Mouse (Mus musculus) naive thymus-derived CD4-positive, alpha-beta T cell, adult 2 months (primary cell): ENCODE measurements around the gene Dip2b.

Experiments used
- DNase-seq: peaks from one replicate; pipeline ENCODE4 v3.0.0-alpha.2; 2011; ENCODE audit warnings: low read depth

Dip2b gene

DNA sequence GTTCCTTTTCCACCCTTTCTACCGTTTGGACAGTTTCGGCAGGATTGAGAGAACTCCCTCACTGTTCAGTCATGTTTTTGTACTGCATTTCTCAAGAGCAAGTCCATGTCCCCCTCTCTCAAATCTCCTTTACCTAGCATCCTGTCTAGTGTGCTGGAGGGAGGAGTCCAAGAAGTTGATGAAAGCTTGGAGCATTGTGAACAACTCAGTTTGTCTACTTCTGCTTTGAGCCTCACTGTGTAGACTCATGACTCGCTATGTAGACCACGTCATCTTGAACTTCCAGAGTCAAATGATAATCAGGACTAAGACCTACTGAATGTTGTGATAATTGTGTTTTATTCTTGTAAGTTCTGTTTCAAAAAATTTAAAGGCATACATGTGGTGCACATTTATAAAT lies 46.4 kb downstream of the Dip2b start:
- DNase-seq, result no peak

DNA sequence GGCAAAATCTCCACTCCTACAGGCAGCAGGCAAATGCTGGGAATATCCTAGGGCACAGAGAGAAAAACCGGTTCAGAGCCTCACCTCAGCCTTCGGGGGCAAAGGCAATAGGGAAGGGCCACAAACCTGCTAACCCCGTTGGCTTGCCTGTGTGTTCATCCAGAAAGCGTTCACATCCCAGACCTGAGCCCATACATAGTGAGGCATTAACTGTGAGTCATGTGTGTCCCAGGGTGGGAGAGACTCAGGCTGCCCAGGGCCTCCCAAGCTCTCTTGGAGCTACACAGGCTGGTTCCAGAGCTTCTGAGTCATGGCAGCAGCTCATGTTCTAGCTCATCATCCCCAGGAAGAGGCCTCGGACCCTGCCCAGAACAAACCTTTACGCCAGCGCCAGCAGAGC lies 49.6 kb downstream of the Dip2b start:
- no peak for DNase-seq

DNA sequence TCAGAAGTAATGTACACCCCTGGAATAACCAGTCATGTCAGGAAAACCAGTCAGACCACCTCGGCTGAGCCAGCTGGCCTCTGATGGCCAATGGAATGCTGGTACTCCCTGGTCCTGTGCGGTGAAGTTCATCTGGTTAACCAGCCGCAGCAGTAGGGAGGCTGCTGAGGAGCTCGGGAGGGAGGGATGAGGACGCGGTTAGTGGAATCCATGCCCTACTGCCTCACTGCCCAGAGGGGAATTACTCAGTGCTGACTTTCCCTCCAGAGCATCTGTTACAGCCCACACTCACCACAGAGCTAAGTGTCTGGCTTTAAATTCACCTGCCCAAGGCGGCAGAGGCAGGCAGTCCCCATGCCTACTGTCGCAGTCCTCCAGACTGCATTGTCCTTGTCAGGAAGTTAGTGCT lies 51.2 kb downstream of the Dip2b start:
- DNase-seq, result peak; percentile 56

DNA sequence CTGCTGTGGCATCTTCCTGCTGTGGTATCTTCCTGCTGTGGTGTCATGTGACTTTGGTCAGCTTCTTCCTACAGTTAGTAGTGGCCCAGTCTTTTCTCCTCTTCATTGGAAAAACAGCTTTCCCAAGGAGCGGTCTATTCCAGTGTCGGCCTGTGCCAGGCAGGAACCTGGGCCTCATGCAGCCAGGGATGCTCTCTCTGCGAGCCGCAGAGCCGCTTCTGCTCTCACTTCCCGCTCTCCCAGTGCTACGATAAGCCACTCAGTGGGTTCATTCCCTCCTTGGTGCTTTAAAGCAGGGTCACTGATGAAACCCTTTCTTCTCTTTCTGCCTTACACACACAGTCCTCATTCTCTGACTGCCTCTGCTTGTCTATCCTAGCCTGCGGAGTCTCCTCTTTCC lies 53.4 kb downstream of the Dip2b start:
- no peak for DNase-seq

DNA sequence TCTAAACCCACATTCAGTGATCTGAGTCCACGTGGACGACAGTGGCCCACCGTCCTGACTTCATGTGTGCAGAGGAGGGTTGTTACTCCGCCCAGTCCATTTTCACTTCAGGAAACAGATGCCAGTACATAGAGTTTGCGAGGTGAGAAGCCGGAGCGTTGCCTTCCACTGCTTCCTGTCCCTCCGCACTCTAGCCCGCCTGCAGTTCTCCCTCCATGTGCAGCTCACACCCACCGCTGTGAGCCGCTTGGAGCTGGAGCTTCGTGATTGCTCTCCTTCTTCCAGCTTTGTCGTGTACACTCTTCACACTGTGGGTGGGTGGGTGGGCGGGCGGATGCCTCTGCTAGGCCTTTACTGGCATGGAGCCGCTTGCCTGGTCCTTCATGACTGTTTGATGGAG lies 53.8 kb downstream of the Dip2b start:
- peak; percentile 53 for DNase-seq

DNA sequence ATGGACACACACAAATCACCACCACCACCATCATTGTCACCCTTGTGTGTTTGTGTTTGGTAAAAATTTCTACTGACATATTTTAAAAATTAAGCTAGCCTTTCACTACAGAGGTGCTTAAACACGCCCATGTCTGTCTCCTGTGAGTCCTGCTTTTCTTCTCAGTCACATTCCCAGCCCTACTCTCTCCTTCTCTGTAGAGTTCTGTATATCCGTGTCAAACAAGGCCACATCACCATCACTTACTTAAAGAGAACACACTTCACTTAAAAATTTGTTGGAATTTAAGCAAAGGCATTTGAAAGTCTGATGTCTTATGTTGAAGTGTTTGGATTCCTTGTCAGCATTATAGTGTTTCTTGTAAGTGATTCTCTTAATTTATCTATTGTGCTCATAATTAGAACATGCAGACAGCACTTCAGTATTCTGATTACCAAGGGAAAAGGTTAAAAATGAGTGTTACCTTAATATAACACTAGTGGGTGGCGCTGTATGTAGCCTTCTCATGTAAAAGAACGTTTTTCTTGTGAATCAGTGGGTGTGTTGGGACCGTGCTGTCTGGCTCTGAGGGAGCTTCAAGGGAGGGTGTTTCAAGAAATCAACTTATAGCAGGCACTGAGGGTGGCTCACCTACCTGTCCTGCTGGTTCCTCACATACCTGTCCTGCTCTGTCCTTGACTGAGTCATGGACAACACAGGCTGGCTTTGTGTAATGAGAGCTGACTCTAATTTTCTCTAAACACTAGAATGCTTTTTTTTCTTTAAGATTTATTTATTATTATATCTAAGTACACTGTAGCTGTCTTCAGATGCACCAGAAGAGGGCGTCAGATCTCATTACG lies 58.3 kb downstream of the Dip2b start:
- DNase-seq, result no peak

DNA sequence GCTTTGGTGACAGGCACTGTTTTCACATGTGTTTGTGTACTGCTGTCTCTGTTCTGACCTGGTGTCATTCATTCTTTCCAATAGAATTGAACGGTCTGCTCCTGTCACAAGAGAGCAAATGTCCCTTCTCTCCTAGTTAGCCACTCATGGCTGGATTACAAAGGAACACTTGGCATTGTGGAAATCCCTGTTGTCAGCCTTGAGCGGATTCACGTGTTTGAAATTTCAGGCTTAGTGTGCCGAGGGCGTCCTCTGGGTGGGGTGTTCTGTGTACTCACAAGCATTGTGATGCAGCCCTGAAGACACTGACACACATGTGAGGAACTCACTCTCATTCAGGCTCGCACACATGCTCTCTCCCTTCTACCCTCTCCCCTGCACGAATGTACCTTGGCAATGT lies 61.9 kb downstream of the Dip2b start:
- no peak for DNase-seq

DNA sequence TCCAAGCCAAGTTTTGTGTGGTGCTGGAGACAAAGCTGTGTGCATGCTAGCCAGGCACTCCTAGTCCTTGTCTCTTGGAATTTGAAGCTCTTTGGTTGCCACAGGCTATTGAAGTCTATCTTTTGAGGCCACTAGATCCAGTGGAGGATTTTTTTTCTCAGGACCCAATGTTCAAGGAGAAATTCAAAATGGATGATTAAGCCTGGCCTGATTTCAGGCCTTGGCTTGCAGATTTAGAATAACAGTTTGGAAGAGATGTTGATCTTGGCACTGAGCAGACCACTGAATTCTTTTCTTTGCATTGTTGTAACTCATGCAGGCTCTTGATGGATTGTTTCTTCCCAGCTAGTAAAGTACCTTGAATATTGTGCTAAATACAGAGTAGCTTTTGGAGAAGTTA lies 62.7 kb downstream of the Dip2b start:
- no peak for DNase-seq

DNA sequence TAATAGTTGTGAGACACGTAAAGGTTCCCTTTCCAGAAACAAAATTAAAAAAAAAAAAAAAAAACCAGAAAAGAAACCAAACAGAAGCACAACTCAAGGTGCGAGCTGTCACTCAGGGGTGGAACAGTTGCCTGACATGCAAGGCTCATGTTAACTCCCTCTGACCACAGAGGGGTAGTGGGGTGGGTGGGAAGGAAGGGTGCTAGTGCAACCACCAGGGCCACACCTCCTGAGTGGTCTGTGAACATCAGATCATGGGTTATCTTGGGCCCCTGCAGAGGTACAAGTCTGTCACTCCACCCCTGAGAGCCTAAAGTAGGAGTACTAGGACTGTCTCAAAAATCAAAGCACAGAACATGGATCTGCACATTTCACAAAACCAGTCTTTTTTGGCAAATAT lies 65.7 kb downstream of the Dip2b start:
- no peak for DNase-seq

DNA sequence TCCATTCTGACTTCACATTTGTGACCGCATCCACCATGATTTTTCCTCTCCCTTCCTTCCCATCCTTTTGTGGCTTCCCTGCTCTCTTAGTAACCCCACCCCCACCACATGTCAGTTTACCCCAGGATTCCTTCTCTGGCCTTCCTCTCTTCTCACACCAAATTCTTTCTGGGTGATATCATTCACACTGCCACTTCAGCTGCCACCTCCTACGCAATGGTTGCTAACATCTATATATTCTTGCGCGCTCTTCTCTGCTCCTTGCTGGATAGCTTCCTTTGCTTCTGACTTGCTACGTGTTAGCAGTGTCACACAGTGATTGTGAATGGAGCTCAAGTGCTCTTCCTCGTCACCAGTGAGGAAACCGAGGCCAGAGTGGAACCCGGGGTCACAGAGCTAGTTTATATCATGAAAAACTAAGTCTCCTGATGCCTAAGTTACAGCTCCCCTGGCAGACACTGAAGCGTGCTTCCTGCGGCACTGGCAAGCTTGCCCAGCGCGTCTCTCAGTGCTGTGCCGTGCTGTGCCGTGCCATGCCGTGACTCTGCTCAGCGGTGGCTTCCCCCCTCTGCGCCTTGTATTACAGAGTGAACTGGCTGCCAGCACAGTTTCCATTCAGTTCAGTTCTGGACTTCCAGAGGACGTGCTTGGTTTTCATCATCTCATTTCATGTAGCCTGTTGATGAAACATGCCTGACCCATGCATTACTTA lies 69.8 kb downstream of the Dip2b start:
- DNase-seq, result no peak

DNA sequence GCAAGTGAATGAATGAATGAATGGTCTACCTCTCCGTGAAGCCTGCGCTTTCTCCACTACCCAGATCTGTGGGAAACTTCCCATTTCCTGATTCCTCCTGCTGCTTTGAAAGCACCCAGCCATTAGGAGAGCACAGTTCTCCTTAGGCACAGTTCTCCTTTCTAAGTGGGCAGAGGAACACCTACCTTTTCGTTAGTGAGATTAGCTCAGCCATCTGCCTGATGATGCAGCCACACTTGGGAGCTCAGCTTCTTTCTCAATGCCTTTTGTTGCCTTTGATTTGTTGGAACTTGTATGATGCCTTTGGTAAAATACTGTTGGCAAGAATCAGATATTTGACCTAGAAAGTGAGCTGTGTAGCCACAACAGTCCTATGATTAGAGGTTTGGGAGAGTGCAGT lies 71.5 kb downstream of the Dip2b start:
- no peak for DNase-seq

DNA sequence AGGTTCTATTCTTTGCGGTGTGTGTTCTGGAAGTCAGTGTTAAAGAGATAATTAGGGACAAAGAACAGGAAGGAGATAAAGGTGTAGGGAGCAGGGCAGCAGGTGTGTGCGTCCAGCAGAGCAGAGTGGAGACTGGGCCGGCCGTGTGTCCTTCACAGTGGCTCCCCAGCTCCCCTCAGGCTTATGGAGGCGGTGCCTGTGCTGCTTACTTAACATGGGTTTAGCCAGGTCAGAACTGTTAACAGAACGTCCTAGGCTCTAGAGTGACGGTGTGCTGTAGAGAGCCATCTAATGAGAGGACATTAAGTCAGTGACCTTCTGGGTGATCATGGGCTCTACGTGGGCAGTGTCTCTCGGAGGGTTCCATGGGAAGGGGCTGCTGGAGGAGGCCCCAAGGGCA lies 73.4 kb downstream of the Dip2b start:
- no peak for DNase-seq

DNA sequence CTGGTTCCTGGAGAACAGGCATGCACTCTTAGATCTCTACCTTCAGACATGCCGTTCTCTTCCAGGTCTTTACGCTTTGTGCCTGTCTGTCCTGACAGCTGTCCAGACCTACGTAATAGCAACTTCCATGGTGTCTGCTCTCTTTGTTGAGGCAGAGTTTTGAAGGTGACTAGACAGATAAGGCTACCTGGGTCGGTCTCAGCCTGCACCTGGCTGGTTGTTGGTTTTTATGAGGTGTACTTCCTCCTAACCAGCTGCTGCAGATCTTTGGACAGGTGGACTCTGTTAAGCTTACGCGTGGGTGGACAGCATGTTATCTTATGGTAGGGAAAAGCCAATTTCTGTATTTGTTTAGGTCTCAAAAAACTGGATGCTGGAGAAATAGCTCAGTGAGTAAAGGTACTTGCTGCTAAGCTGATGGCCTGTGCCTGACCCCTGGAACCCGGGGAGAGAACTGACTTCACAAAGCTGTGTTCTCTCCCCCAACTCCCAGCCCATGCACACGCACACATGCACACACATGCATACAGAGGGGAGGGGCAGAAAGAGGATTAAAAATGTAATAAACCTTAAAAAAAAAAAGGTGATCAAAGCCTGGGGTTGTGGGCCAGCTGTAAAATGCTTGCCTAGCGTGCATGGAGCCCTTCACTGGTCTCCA lies 74.0 kb downstream of the Dip2b start:
- no peak for DNase-seq

DNA sequence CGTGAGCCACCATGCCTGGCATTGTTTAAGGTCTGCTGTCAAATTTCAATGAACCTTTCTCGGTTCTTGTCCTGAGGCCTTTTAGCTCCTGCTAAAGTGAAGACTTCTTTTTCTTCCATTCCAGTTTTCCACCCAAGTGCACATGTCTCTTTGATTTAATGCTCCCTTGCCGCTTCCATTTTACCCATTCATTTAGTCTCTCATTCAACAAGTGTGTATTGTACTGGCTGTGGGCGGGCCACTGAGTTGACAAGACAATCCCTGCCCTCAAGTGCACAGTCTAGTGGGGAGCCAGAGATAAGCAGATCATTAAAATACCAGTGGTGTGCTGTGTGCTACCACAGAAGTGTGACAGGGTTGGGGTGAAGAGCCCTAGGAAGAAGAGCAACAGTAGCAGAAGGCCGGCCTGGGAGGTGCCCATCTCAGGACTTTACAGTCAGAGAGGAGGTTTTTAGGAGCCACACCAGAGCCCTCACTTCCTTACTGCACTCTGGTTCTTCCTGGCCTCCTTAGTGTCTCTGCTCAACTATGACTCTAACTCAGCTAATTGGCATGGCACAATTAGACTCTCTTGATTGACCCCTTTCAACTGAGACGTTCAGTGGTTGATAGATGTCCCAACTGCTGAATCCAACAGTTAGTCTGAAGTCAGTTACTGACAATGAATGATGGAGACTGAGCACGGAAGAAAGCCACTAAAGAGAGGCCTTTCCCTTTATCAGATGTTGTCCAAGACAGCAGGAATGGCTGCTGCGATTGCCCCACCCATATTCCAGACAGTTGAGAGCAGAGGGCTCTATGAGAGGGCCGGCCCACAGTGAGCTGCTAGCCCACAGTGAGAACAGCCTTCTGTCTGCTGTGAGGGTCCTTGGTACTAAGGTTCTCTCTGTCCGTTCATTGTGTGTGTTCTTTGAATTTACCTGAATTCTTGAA lies 75.1 kb downstream of the Dip2b start:
- no peak for DNase-seq

DNA sequence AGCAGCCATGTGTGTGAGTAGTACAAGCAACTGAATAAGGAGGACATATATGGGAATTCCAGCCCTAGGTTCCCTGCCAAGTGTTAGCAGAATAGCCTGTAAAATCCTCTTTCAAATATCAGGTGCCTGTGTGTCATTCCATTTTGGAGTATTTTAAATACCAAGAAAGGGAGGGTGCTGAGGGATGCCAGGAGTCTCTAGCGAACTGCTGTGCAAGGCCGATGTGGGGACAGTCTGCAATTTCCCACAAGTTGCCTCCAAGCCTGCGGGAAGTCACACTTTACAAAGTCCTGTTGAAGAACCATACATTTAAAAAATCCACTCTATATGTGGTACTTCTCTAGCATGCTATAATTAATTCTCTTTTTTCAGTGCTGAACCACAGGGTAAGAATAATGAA lies 77.0 kb downstream of the Dip2b start:
- DNase-seq, result no peak

DNA sequence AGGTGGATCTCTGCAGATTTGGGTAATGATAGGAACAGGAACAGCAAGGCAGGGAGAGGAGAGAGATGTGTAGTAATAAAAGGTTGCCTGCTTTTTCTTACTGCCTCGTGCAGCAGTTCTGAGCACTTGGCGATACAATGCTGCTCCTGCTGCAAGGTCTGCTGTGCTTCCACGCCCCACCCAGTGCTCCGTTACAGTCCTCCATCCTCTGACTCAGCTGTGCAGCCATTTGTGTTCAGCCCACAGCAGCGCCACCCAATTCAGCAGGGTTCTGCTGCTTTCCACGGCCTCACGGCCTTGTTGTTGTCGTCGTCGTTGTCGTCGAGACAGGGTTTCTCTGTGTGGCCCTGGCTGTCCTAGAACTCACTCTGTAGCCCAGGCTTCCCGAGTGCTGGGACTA lies 77.9 kb downstream of the Dip2b start:
- no peak for DNase-seq

DNA sequence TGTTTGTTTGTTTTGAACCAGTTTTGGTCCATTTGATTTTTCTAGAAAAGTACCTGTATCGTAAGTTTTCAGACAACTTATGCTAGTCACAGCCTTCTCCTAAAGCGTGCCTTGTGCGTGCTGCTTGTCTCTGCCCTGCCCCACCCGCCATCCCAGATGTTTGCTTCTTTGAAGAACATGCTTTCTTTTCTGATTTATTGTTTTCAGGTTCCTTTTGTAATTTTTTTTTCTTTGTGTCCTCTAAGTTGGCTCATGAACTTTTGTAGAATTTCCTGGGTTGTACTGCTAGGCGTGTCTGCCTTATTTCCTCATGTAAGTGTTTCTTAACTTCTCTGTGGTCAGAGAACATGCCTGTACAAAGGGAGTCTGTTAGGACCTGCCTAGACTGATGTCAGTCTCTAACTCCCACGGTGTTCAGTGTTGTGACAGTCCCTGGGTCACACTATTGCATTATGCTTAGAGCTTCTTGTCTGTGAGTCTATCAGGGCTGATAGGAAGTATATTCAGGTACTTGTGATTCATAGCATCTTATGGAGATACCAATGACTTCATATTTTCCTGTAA lies 80.8 kb downstream of the Dip2b start:
- DNase-seq, result peak; percentile 57

DNA sequence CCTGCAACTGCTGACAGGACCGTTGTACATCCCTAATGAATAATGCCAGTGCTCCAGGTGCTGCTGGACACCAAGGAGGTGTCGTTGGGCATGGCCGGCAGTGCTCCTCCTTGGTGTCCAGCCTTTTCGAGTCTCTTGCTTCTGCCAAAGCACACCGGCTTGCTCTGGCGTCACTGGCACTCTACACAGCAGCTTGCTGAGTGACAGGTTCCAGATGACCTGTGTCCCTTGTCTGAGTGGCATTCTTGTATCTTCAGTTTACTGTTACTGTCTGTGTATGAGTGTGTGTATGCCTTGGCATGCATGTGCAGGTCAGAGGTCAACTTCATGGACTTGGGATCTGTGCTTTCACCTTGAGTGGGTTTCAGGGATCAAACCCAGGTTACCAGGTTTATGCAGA lies 83.0 kb downstream of the Dip2b start:
- DNase-seq, result no peak

DNA sequence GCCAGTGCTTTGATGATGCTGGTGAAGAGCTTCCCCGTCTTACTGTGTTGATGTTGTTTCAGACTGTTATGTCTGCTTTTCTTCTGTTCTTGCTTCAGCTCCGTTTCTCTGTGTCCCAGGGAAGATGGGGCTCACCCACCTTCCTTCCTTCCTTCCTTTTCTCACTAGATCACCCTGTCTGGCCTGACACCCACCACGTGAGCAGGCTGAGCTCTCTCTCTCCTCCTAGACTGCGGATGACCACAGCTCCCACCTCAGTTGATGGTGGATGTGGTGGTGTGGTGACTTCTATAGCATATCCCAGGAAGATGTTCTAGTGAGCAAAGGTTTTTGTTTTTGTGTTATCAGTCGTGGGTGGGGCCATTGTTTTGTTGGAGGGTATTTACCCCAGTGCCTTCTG lies 85.4 kb downstream of the Dip2b start:
- DNase-seq, result peak; percentile 30

DNA sequence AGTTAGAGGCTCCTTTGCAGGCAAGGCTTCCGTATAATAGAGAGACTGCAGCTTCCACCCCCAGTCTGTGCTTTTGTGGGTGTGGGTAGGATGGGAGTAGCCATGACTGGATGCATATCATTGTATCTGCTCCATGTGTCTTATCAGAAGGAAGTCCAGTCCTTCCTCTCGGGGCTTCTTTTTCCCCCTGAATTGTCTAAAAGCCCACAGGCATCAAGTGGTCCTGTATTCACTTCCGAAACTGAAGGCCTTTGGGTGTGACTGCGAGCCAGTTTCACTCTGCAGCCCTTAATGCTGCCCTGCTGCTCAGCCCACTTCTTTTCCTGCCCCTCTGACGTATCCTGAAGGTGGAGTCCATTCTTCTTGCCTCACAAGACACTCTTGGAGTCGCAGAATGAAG lies 86.8 kb downstream of the Dip2b start:
- no peak for DNase-seq

DNA sequence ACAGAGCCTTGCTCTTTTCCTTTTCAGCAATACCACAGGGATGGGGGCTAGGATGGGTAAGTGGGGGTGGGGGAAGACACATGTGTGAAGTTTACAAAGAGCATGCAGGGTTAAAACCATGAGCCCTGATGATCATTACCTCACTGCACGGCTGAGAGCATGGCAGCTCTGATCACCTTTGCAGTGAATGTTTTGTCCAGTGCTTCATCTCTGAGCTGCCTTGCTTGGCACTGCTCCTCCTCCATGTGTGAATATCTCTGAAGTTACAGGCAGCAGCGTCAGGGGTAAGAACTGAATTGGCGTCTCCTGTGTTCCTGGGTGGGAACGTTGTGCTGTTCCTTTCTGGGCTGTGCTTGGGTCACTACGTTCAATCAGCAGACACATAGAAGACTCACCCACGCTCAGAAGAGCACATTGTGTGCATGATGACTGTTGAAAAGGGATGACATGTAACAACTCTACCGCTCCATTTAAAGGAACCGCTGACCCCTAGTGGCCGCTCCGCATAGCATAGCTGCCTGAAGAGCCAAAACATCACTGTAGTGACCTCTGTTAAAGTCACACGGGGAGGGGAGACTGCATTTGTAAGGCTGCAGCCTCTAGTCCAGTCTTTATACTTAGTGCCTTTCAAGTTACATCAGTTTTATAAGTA lies 88.1 kb downstream of the Dip2b start:
- DNase-seq, result peak; percentile 89
